Mouse (Mus musculus): ENCODE measurements at regions not wholly inside any gene's neighbourhood (a gene's known extent, or its start where the extent isn't known, plus 50 kb on each side); places are given as distances from the start of the nearest gene placed in this dataset.

- Histone ChIP-seq H3K27ac (replicated peaks; ENCODE audit: low read depth, low read length) (no peak overlapping the region), H3K4me3 (ENCODE audit: insufficient read depth, low read depth, low read length) (no peak overlapping the region), H3K4me1 (ENCODE audit: control insufficient read depth, insufficient read depth, insufficient read length, low read length) (no peaks in the 10 kb centered on the region)
These were observed 162.5 kb upstream of the Gm9747 start for GRCm38 (mm10) chr1:82070181-82071109.

GRCm38 (mm10) chr1:82089136-82089839 is 143.6 kb upstream of the Gm9747 start:
- Histone ChIP-seq H3K4me1 (ENCODE audit: control insufficient read depth, insufficient read depth, insufficient read length, low read length) (no peaks in the 10 kb centered on the region; the same call in 1 of the 2 replicates), H3K4me3 (ENCODE audit: insufficient read depth, low read depth, low read length) (no peak overlapping the region), H3K27ac (replicated peaks; ENCODE audit: low read depth, low read length) (no peak overlapping the region)

GRCm38 (mm10) chr1:82095101-82095500 is 137.8 kb upstream of the Gm9747 start:
- Histone ChIP-seq H3K4me1 (ENCODE audit: control insufficient read depth, insufficient read depth, insufficient read length, low read length) (no peaks in the 10 kb centered on the region; the same call in 1 of the 2 replicates), H3K4me3 (ENCODE audit: insufficient read depth, low read depth, low read length) (no peak overlapping the region), H3K27ac (replicated peaks; ENCODE audit: low read depth, low read length) (no peak overlapping the region)

- no peaks in the 10 kb centered on the region for H3K4me1 ChIP-seq (ENCODE audit: control insufficient read depth, insufficient read depth, insufficient read length, low read length)
- H3K27ac ChIP-seq (replicated peaks; ENCODE audit: low read depth, low read length), result no peak overlapping the region
- H3K4me3 ChIP-seq (ENCODE audit: insufficient read depth, low read depth, low read length), result no peak overlapping the region
These were observed 126.2 kb upstream of the Gm9747 start for GRCm38 (mm10) chr1:82106756-82107155.

- H3K27ac ChIP-seq (replicated peaks; ENCODE audit: low read depth, low read length), result no peak overlapping the region
- H3K4me3 ChIP-seq (ENCODE audit: insufficient read depth, low read depth, low read length), result no peak overlapping the region
- no peaks in the 10 kb centered on the region; the same call in 1 of the 2 replicates for H3K4me1 ChIP-seq (ENCODE audit: control insufficient read depth, insufficient read depth, insufficient read length, low read length)
These were observed 122.8 kb upstream of the Gm9747 start for GRCm38 (mm10) chr1:82110071-82110635.

GRCm38 (mm10) chr1:82112401-82112800 is 120.5 kb upstream of the Gm9747 start:
- H3K27ac ChIP-seq (replicated peaks; ENCODE audit: low read depth, low read length), result no peak overlapping the region
- no peak overlapping the region for H3K4me3 ChIP-seq (ENCODE audit: insufficient read depth, low read depth, low read length)
- H3K4me1 ChIP-seq (ENCODE audit: control insufficient read depth, insufficient read depth, insufficient read length, low read length), result no peaks in the 10 kb centered on the region; the same call in 1 of the 2 replicates

- no peaks in the 10 kb centered on the region for H3K4me1 ChIP-seq (ENCODE audit: control insufficient read depth, insufficient read depth, insufficient read length, low read length)
- no peak overlapping the region for H3K4me3 ChIP-seq (ENCODE audit: insufficient read depth, low read depth, low read length)
- H3K27ac ChIP-seq (replicated peaks; ENCODE audit: low read depth, low read length), result no peak overlapping the region
These were observed 108.4 kb upstream of the Gm9747 start for GRCm38 (mm10) chr1:82124503-82124902.

GRCm38 (mm10) chr1:82129700-82130275 is 103.1 kb upstream of the Gm9747 start:
- H3K27ac ChIP-seq (replicated peaks; ENCODE audit: low read depth, low read length), result no peak overlapping the region

GRCm38 (mm10) chr1:82132536-82132935 is 100.4 kb upstream of the Gm9747 start:
- H3K4me3 ChIP-seq (ENCODE audit: insufficient read depth, low read depth, low read length), result no peak overlapping the region
- no peak overlapping the region for H3K27ac ChIP-seq (replicated peaks; ENCODE audit: low read depth, low read length)
- no peaks in the 10 kb centered on the region for H3K4me1 ChIP-seq (ENCODE audit: control insufficient read depth, insufficient read depth, insufficient read length, low read length)

More at GRCm38 (mm10) chr1:82129700-82130275, 103.1 kb upstream of the Gm9747 start:
- Histone ChIP-seq H3K4me3 (ENCODE audit: insufficient read depth, low read depth, low read length) (no peak overlapping the region), H3K4me1 (ENCODE audit: control insufficient read depth, insufficient read depth, insufficient read length, low read length) (no peaks in the 10 kb centered on the region)

GRCm38 (mm10) chr1:82134938-82135337 is 98.0 kb upstream of the Gm9747 start:
- no peak overlapping the region for H3K27ac ChIP-seq (replicated peaks; ENCODE audit: low read depth, low read length)
- no peak overlapping the region for H3K4me3 ChIP-seq (ENCODE audit: insufficient read depth, low read depth, low read length)
- no peaks in the 10 kb centered on the region for H3K4me1 ChIP-seq (ENCODE audit: control insufficient read depth, insufficient read depth, insufficient read length, low read length)

GRCm38 (mm10) chr1:82135761-82136331 is 97.1 kb upstream of the Gm9747 start:
- H3K27ac ChIP-seq (replicated peaks; ENCODE audit: low read depth, low read length), result no peak overlapping the region
- H3K4me1 ChIP-seq (ENCODE audit: control insufficient read depth, insufficient read depth, insufficient read length, low read length), result no peaks in the 10 kb centered on the region
- H3K4me3 ChIP-seq (ENCODE audit: insufficient read depth, low read depth, low read length), result no peak overlapping the region

GRCm38 (mm10) chr1:82145256-82145655 is 87.7 kb upstream of the Gm9747 start:
- Histone ChIP-seq H3K27ac (replicated peaks; ENCODE audit: low read depth, low read length) (no peak overlapping the region), H3K4me1 (ENCODE audit: control insufficient read depth, insufficient read depth, insufficient read length, low read length) (no peaks in the 10 kb centered on the region), H3K4me3 (ENCODE audit: insufficient read depth, low read depth, low read length) (no peak overlapping the region)

- Histone ChIP-seq H3K4me3 (ENCODE audit: insufficient read depth, low read depth, low read length) (no peak overlapping the region), H3K4me1 (ENCODE audit: control insufficient read depth, insufficient read depth, insufficient read length, low read length) (peaks cover 5% of the 10 kb centered on the region; the same call in 1 of the 2 replicates), H3K27ac (replicated peaks; ENCODE audit: low read depth, low read length) (no peak overlapping the region)
These were observed 82.4 kb upstream of the Gm9747 start for GRCm38 (mm10) chr1:82150219-82151128.

- no peak overlapping the region; the same call in 1 of the 2 replicates for H3K27ac ChIP-seq (replicated peaks; ENCODE audit: low read depth, low read length)
- no peak overlapping the region for H3K4me3 ChIP-seq (ENCODE audit: insufficient read depth, low read depth, low read length)
- peaks cover 3% of the 10 kb centered on the region; the same call in 1 of the 2 replicates for H3K4me1 ChIP-seq (ENCODE audit: control insufficient read depth, insufficient read depth, insufficient read length, low read length)
These were observed 77.0 kb upstream of the Gm9747 start for GRCm38 (mm10) chr1:82155961-82156360.
